Mouse (Mus musculus) stomach, postnatal 0 days (tissue): Measurements from ENCODE around the gene Mymk. TPM values are rescaled to one million over a fixed set of nuclear protein-coding genes. Genes with fewer than 3 reads are reported as not detected.

Experiments
- ATAC-seq: fragments of 200-750 bp; cut with Nextera tagmentation; 2 replicates; pipeline ENCODE4 v1.8.0; 2017; ENCODE audit not compliant: low FRiP score, low TSS enrichment
- DNase-seq: peaks from one replicate; pipeline ENCODE4 v3.0.0-alpha.2; 2016; ENCODE audit warnings: low spot score
- H3K27ac ChIP-seq: fragments of 300-500 bp; sonication (generic); replicated peaks from 2 replicates; pipeline ENCODE4 v1.5.1; 2014; ENCODE audit warnings: mild to moderate bottlenecking, control low read depth
- H3K27me3 ChIP-seq: fragments of 300-500 bp; sonication (generic); 2 replicates; pipeline ENCODE4 v1.6.1; 2014; ENCODE audit warnings: low read length; ENCODE audit not compliant: control insufficient read depth, insufficient read depth
- H3K36me3 ChIP-seq: fragments of 300-500 bp; sonication (generic); 2 replicates; pipeline ENCODE4 v1.6.1; 2014; ENCODE audit warnings: low read length, mixed read lengths; ENCODE audit not compliant: control insufficient read depth, insufficient read depth
- H3K4me1 ChIP-seq: fragments of 300-500 bp; sonication (generic); replicated peaks from 2 replicates; pipeline ENCODE4 v1.6.1; 2014; ENCODE audit warnings: antibody characterized with exemption; ENCODE audit not compliant: control insufficient read depth, insufficient read depth
- H3K4me2 ChIP-seq: fragments of 300-500 bp; sonication (generic); replicated peaks from 2 replicates; pipeline ENCODE4 v1.6.1; 2014; ENCODE audit warnings: low read depth, mild to moderate bottlenecking, control low read depth, moderate library complexity
- H3K4me3 ChIP-seq: fragments of 300-500 bp; sonication (generic); 2 replicates; pipeline ENCODE4 v1.5.1; 2014; ENCODE audit warnings: low read depth, low read length, control low read depth
- H3K9ac ChIP-seq: fragments of 300-500 bp; sonication (generic); 2 replicates; pipeline ENCODE4 v1.6.1; 2014; ENCODE audit warnings: mild to moderate bottlenecking, low read length, control low read depth, mixed read lengths
- H3K9me3 ChIP-seq: fragments of 300-500 bp; sonication (generic); 2 replicates; pipeline ENCODE4 v1.6.1; 2016; ENCODE audit warnings: low read length; ENCODE audit not compliant: control insufficient read depth
- CTCF ChIP-seq: IDR thresholded peaks from 2 replicates; pipeline ENCODE4 v1.5.1; 2016; ENCODE audit warnings: antibody characterized with exemption, low read depth, mild to moderate bottlenecking, moderate library complexity
- EP300 ChIP-seq: optimal IDR thresholded peaks from 2 replicates; pipeline ENCODE3; 2016; ENCODE audit warnings: antibody characterized with exemption
- WGBS: fragments of 180-500 bp; shearing (Covaris S2); extraction: QIAGEN DNeasy Blood & Tissue Kit; methylation state at CpG from one replicate; pipeline ENCODE4 v1.1.7; 2014; 5-methylcytosine and 5-hydroxymethylcytosine counted together
- polyA plus RNA-seq: library from polyadenylated mRNA; unstranded; fragments of >200 nt; fragmentation: Nextera tagmentation; extraction: Ambion mirVana; gene quantifications from 2 replicates; pipeline ENCODE4 v1.2.1, GENCODE M21; 2015

Gene Mymk
- polyA plus RNA-seq, 1 experiment from 2014 or later, result 0.55 TPM

DNA sequence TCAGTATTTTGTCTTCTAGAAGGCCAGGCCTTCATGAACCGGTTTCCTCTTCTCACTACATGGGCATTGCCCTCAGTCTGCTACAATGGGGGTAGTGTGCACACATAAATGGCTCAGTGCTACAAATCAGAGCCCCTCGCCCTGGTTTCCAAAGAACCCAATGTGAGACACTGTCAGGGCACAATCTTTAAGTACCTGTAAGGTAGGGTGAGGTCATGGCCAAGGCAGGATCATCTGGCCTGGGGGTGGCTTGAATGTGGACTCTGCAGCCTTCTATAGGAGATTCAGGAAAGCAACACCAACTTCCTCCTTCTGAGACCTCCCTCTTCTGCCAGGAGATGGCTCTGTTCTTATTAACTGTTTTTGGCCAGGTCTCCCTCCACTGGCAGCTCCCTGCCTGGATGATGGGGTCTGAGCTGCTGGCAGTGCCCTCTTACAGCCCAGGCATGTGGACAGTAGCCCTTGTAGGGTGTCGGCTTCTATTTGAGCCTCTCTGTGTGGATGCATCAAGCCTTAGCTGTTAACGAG is 14.6 kb upstream of the Mymk start:
- Histone ChIP-seq H3K9me3 (no peaks in the 10 kb centered on the region), H3K27me3 (no peaks in the 10 kb centered on the region), H3K4me1 (peaks cover 2% of the 10 kb centered on the region; the same call in 1 of the 2 replicates), H3K9ac (no peak overlapping the region), H3K4me3 (no peak overlapping the region), H3K4me2 (no peak overlapping the region), H3K27ac (no peak overlapping the region), H3K36me3 (no peaks in the 10 kb centered on the region)
- 71% methylated on average over 4 of the region's 4 CpGs for WGBS
- DNase-seq (no peak), ATAC-seq (no peak)
- TF ChIP-seq CTCF, result no peak; the same call in 1 of the 2 replicates
- TF ChIP-seq EP300, result no peak

DNA sequence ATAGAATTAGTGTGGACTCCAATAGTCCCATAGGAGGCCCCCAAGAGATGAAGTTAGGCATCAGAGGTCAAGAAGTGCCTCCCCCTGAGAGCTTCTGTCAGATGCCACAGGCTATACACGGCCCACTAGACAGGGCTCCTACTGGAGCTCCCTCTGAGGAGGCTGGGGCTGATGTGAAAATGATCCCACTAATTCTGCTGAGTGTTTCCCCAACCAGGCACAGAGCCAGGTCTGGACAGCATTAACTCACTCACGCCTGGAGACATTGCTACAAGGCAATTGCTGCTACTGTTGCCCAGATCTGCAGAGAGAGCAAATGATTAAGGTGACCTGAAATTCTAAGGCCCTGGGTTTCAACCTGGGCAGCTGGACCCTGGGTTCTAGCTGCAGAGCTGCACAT is 13.8 kb upstream of the Mymk start:
- Histone ChIP-seq H3K27me3 (no peaks in the 10 kb centered on the region), H3K27ac (no peak overlapping the region), H3K4me1 (peaks cover 2% of the 10 kb centered on the region; the same call in 1 of the 2 replicates), H3K9ac (no peak overlapping the region), H3K9me3 (no peaks in the 10 kb centered on the region), H3K4me3 (no peak overlapping the region), H3K36me3 (no peaks in the 10 kb centered on the region), H3K4me2 (no peak overlapping the region)
- 14% methylated on average over 2 of the region's 2 CpGs for WGBS
- ATAC-seq (no peak), DNase-seq (no peak)
- no peak for TF ChIP-seq EP300
- no peak for TF ChIP-seq CTCF

DNA sequence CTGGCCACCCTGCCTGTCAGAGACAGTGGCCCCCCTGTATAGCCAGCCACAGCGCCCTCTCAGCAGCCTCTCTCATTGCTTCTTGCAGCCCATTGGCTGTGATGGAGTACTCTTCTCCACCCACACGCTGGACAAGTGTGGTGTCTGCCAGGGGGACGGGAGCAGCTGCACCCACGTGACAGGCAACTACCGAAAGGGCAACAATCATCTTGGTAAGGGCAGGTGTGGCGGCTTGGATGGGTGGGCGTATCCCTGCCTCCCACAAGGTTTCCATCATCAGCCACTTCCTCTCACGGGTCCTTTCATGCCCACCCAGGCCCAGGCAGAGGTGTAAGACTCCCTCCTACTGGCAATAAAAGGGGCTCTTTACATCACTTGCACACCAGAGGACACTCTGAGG is 13.0 kb upstream of the Mymk start:
- no peak for DNase-seq

GRCm38 (mm10) chr2:27083761-27084475 is 11.9 kb upstream of the Mymk start:
- 70% methylated on average over 12 of the region's 12 CpGs for WGBS
- Histone ChIP-seq H3K4me1 (peaks cover 6% of the 10 kb centered on the region; the same call in 1 of the 2 replicates), H3K9ac (no peak overlapping the region), H3K27me3 (no peaks in the 10 kb centered on the region), H3K27ac (no peak overlapping the region), H3K36me3 (no peaks in the 10 kb centered on the region), H3K4me3 (no peak overlapping the region), H3K4me2 (no peak overlapping the region), H3K9me3 (no peaks in the 10 kb centered on the region)
- no peak for TF ChIP-seq CTCF
- TF ChIP-seq EP300, result no peak
- DNase-seq (no peak), ATAC-seq (no peak)

More for the DNA sequence above, 13.0 kb upstream of the Mymk start:
- no peak overlapping the region for H3K4me2 ChIP-seq
- H3K4me1 ChIP-seq, result peaks cover 2% of the 10 kb centered on the region; the same call in 1 of the 2 replicates
- no peak for ATAC-seq
- no peaks in the 10 kb centered on the region for H3K36me3 ChIP-seq
- H3K27me3 ChIP-seq, result no peaks in the 10 kb centered on the region
- TF ChIP-seq EP300, result no peak
- 0 out of 2 replicates have a peak, but pooled peaks have one; percentile 5 for TF ChIP-seq CTCF
- 40% methylated on average over 8 of the region's 8 CpGs for whole genome bisulfite sequencing
- no peak overlapping the region for H3K9ac ChIP-seq
- H3K4me3 ChIP-seq, result no peak overlapping the region
- no peaks in the 10 kb centered on the region for H3K9me3 ChIP-seq
- H3K27ac ChIP-seq, result no peak overlapping the region

DNA sequence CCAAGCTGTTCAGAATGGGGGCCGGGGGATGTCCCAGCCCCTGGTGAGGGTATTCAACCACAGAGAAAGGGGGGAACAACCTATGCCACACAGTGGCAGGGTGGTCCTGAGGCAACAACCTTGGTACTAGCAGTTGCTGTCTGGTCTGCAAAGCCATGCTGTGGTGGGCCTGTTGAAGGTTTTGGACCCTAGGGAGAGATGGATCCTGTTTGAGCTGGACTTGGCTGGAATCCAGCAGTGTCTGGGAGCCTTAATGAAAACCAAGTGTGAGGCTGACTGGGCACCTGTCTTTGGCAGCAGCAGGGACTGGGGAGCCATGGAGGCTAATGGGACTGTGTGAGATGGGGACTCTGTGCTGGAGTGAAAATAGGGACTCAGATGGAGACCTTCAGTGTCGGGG is 7.7 kb upstream of the Mymk start:
- peaks cover 5% of the 10 kb centered on the region; the same call in 1 of the 2 replicates for H3K4me1 ChIP-seq
- H3K9ac ChIP-seq, result no peak overlapping the region
- no peaks in the 10 kb centered on the region for H3K27me3 ChIP-seq
- H3K36me3 ChIP-seq, result no peaks in the 10 kb centered on the region
- no peak for ATAC-seq
- no peak for DNase-seq
- H3K4me2 ChIP-seq, result peak overlapping the region; percentile 32
- no peak overlapping the region for H3K27ac ChIP-seq
- no peak for TF ChIP-seq EP300
- TF ChIP-seq CTCF, result no peak
- H3K4me3 ChIP-seq, result no peak overlapping the region
- WGBS, result 55% methylated on average over 2 of the region's 2 CpGs
- no peaks in the 10 kb centered on the region for H3K9me3 ChIP-seq

DNA sequence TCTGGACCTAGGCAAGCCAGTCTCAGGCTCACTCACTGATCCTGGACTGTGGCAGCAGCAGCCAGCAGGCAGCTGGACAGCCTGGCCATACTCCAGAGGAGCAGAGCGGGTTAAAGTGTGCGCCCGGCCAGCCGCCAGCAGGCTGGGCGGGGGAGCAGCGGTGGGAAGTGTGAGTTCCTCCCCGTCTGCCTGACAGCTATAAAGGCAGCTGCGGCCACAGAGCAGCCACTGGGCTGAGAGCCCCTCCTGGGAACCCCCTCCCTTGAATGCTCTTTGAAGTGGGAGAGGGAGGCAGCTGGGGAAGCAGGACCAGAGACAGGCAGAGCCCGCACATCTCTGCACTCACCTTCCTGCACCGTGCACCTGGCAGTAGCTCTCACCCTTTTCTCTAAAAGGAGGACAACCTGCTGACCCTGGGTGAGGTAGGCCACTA is 7.2 kb upstream of the Mymk start, which contains the start of gene Adamtsl2:
Gene Adamtsl2, plus strand, starts transcription at position 228 of the 433 bp plus-strand sequence.
- peak; percentile 68 for DNase-seq
- no peak within 1 kb of the TSS; the same call in 1 of the 2 replicates for H3K9ac ChIP-seq

More for the DNA sequence above, 7.2 kb upstream of the Mymk start, which contains the start of gene Adamtsl2:
- no peaks in the 10 kb centered on the region for H3K9me3 ChIP-seq
- no peak within 1 kb of the TSS; the same call in 1 of the 2 replicates for H3K27ac ChIP-seq
- H3K36me3 ChIP-seq, result no peaks in the 10 kb centered on the region
- H3K4me1 ChIP-seq, result peaks cover 5% of the 10 kb centered on the region; the same call in 1 of the 2 replicates
- H3K4me2 ChIP-seq, result peak within 1 kb of the TSS; percentile 32
- TF ChIP-seq CTCF (peak; percentile 17; the same call in 1 of the 2 replicates), EP300 (no peak)
- WGBS, result 2% methylated on average over 10 of the region's 10 CpGs
- H3K27me3 ChIP-seq, result no peaks in the 10 kb centered on the region
- peak; percentile 69 for ATAC-seq
- no peak within 1 kb of the TSS for H3K4me3 ChIP-seq
